Mouse (Mus musculus): ENCODE results near the gene Rnh1. TPM values are rescaled to one million over a fixed set of nuclear protein-coding genes. Genes with fewer than 3 reads are reported as not detected.
A peak's percentile ranks its signal among the peaks of the same experiment; 100 is the strongest.

Gene Rnh1
- polyA plus RNA-seq, 1 experiment, result 26.5 TPM

- Histone ChIP-seq H3K27me3 (replicated peaks) (peaks cover 26% of the 10 kb centered on the region), H3K36me3 (replicated peaks; ENCODE audit: low read length) (peaks cover 43% of the 10 kb centered on the region), H3K9me3 (no peaks in the 10 kb centered on the region), H3K4me1 (peaks cover 85% of the 10 kb centered on the region), H3K4me3 (replicated peaks) (peak overlapping the region; percentile 97)
- no peak for TF ChIP-seq FLI1 (IDR thresholded peaks at IDR 0.05; ENCODE audit: low read length)
- no peak for TF ChIP-seq GATA1 (IDR thresholded peaks at IDR 0.05; ENCODE audit: borderline replicate concordance, low read length)
Measured at GRCm38 (mm10) chr7:141215880-141216733, 43.5 kb upstream of the Rnh1 start.

- Histone ChIP-seq H3K9me3 (no peaks in the 10 kb centered on the region), H3K27me3 (replicated peaks) (peaks cover 34% of the 10 kb centered on the region), H3K4me1 (peaks cover 81% of the 10 kb centered on the region), H3K36me3 (replicated peaks; ENCODE audit: low read length) (peaks cover 35% of the 10 kb centered on the region), H3K4me3 (replicated peaks) (peak within 1 kb of the TSS; percentile 97)
- TF ChIP-seq FLI1 (IDR thresholded peaks at IDR 0.05; ENCODE audit: low read length), result no peak
- no peak for TF ChIP-seq GATA1 (IDR thresholded peaks at IDR 0.05; ENCODE audit: borderline replicate concordance, low read length)
Measured at GRCm38 (mm10) chr7:141215101-141215879, 42.6 kb upstream of the Rnh1 start, which contains the start of gene Rassf7. Gene Rassf7, plus strand, starts transcription at chr7:141215860.

DNA sequence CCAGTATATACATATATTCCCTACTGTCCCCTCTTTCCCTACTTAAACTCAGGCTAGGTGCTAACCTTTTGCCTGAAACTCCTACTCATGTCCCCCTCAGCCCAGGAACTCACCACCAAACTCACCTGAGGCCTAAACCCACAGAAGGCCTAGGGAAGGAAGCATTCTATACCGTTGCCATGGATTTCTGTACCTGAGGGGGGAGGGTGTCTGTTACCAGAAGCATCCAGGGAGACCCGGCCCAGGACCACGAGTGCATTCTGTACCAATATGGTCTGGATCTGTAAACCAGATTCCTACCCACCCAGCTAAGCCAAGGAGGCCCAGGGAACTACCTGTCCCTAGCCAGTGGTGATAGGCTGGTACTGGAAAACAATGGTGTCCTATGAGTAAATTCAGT is 41.7 kb upstream of the Rnh1 start:
- Histone ChIP-seq H3K4me1 (peaks cover 71% of the 10 kb centered on the region), H3K4me3 (replicated peaks) (no peak overlapping the region), H3K36me3 (replicated peaks; ENCODE audit: low read length) (peaks cover 25% of the 10 kb centered on the region), H3K9me3 (no peaks in the 10 kb centered on the region), H3K27me3 (replicated peaks) (peaks cover 43% of the 10 kb centered on the region)
- TF ChIP-seq GATA1 (IDR thresholded peaks at IDR 0.05; ENCODE audit: borderline replicate concordance, low read length) (no peak), FLI1 (IDR thresholded peaks at IDR 0.05; ENCODE audit: low read length) (no peak)

DNA sequence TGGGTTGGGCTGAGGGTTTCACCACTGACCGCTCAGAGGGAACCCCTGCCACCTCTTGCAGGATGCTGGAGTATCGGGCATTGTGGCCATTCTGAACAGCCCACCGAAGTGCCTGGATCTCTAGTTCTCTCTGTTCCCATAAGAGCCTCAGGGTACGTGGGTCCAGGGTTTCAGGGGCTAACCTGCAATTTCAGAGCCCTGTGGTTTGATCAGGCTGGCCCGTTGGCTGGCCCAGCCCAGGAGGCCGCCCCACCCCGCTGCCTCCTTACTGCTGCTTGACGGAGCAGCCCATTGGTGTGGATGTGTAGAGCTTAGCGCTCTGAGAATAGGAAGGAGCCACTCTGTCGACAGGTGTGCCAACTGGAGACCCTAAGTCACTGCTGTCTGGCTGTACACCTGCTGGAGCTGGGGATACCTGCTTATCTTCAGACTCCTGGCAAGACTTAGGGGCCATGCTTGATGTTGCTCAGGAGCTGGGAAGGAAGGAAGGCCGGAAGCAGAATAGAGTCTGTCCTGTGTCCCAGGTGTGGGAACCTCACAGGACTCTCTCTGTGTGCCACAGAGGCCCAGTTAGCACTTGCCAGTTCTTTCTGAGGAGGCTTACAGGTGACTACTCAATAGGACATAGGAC is 41.1 kb upstream of the Rnh1 start, which contains the start of gene Lmntd2:
Gene Lmntd2, minus strand, starts transcription at position 476 of the 631 bp plus-strand sequence.
- Histone ChIP-seq H3K4me3 (replicated peaks) (peak within 1 kb of the TSS; percentile 97), H3K36me3 (replicated peaks; ENCODE audit: low read length) (peaks cover 20% of the 10 kb centered on the region), H3K4me1 (peaks cover 65% of the 10 kb centered on the region)

DNA sequence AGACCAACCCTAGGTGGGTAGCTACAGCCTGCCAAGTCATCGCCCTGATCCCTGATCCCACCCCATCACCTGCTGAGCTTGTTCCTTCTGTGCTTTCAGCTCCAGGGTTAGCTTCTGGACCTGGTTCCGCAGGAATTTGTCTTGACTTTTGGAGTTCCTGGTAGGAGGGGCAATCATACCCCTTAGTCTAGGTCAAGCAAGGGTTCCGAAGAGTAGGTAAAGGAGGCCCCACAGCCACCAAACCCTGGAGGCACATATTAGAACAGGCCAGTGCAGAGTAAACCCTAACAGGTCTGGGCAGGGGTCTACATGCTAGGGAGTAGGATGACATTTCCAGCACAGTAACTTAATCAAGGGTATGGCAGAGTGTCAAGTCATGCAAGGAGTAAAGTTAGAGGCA is 40.5 kb upstream of the Rnh1 start:
- TF ChIP-seq FLI1 (IDR thresholded peaks at IDR 0.05; ENCODE audit: low read length) (no peak), GATA1 (IDR thresholded peaks at IDR 0.05; ENCODE audit: borderline replicate concordance, low read length) (no peak)
- Histone ChIP-seq H3K4me3 (replicated peaks) (no peak overlapping the region), H3K4me1 (peaks cover 59% of the 10 kb centered on the region), H3K36me3 (replicated peaks; ENCODE audit: low read length) (peaks cover 14% of the 10 kb centered on the region), H3K9me3 (no peaks in the 10 kb centered on the region), H3K27me3 (replicated peaks) (peaks cover 52% of the 10 kb centered on the region)

More for the DNA sequence above, 41.1 kb upstream of the Rnh1 start, which contains the start of gene Lmntd2:
- Histone ChIP-seq H3K27me3 (replicated peaks) (peaks cover 47% of the 10 kb centered on the region), H3K9me3 (no peaks in the 10 kb centered on the region)
- TF ChIP-seq FLI1 (IDR thresholded peaks at IDR 0.05; ENCODE audit: low read length) (no peak), GATA1 (IDR thresholded peaks at IDR 0.05; ENCODE audit: borderline replicate concordance, low read length) (no peak)

DNA sequence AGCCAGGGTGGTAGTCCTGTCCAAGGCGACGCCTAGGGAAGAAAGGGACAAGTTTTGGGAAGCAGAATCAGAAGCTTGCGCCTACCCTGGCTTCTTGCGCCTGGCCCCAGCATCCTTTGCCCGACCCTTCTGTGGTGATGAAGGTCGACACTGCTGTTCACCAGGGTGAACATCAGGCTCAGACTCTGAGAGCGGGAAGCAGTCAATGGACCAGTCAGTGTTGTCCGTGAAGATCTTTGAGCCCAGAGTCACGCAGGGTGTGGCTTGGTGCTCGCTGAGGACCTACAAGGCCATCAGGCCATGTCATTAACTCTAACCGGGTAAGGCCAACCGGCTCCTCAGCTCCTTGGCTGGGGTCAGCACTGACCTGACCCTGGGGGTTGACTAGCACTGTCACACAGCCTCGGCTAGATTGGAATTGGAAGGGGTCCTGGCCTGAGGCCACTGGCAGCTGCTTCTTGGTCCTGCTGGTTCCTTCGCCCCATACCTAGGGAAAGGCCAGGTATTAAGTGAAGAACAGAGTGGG is 38.0 kb upstream of the Rnh1 start:
- H3K4me1 ChIP-seq, result peaks cover 50% of the 10 kb centered on the region
- no peak for TF ChIP-seq GATA1 (IDR thresholded peaks at IDR 0.05; ENCODE audit: borderline replicate concordance, low read length)
- H3K4me3 ChIP-seq (replicated peaks), result no peak overlapping the region
- H3K27me3 ChIP-seq (replicated peaks), result peaks cover 62% of the 10 kb centered on the region
- H3K36me3 ChIP-seq (replicated peaks; ENCODE audit: low read length), result peaks cover 3% of the 10 kb centered on the region
- no peaks in the 10 kb centered on the region for H3K9me3 ChIP-seq

DNA sequence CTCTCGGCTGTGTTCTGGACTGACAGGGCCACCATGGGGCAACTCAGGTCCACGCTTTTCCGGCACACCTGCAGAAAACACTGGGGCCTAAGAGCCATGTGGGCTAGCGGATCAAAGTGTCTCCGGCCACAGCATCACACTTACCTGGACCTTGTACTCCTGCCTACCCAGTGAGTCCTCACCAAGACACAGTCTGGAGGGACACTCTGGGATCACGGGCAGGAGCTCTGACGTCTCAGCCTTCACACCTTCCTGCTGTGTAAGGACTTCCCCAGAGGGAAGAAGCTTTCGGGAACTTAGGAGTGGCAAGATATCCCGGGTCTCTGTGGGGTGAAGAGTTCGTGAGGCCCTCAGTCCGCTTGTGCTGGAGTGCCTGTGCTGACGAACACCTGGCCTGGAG is 37.5 kb upstream of the Rnh1 start:
- Histone ChIP-seq H3K4me3 (replicated peaks) (no peak overlapping the region), H3K36me3 (replicated peaks; ENCODE audit: low read length) (peaks cover 7% of the 10 kb centered on the region), H3K9me3 (no peaks in the 10 kb centered on the region), H3K4me1 (peaks cover 50% of the 10 kb centered on the region), H3K27me3 (replicated peaks) (peaks cover 62% of the 10 kb centered on the region)
- TF ChIP-seq FLI1 (IDR thresholded peaks at IDR 0.05; ENCODE audit: low read length) (no peak), GATA1 (IDR thresholded peaks at IDR 0.05; ENCODE audit: borderline replicate concordance, low read length) (no peak)

- Histone ChIP-seq H3K27me3 (replicated peaks) (peaks cover 62% of the 10 kb centered on the region), H3K4me1 (peaks cover 51% of the 10 kb centered on the region), H3K9me3 (no peaks in the 10 kb centered on the region), H3K36me3 (replicated peaks; ENCODE audit: low read length) (peaks cover 7% of the 10 kb centered on the region), H3K4me3 (replicated peaks) (no peak overlapping the region)
- TF ChIP-seq GATA1 (IDR thresholded peaks at IDR 0.05; ENCODE audit: borderline replicate concordance, low read length) (no peak), FLI1 (IDR thresholded peaks at IDR 0.05; ENCODE audit: low read length) (no peak)
Measured at GRCm38 (mm10) chr7:141209526-141209925, 36.9 kb upstream of the Rnh1 start.

- H3K27me3 ChIP-seq (replicated peaks), result peaks cover 38% of the 10 kb centered on the region
Measured at GRCm38 (mm10) chr7:141206182-141206937, 33.7 kb upstream of the Rnh1 start.

More at GRCm38 (mm10) chr7:141206182-141206937, 33.7 kb upstream of the Rnh1 start:
- H3K4me3 ChIP-seq (replicated peaks), result no peak overlapping the region
- TF ChIP-seq GATA1 (IDR thresholded peaks at IDR 0.05; ENCODE audit: borderline replicate concordance, low read length), result no peak
- TF ChIP-seq FLI1 (IDR thresholded peaks at IDR 0.05; ENCODE audit: low read length), result no peak
- peaks cover 40% of the 10 kb centered on the region for H3K4me1 ChIP-seq
- H3K36me3 ChIP-seq (replicated peaks; ENCODE audit: low read length), result peaks cover 7% of the 10 kb centered on the region
- no peaks in the 10 kb centered on the region for H3K9me3 ChIP-seq

Data from megakaryocyte, embryonic 14.5 days (primary cell).